Mouse (Mus musculus) forebrain, embryonic 12.5 days (tissue): ENCODE measurements at regions not wholly inside any gene's neighbourhood (a gene's known extent, or its start where the extent isn't known, plus 50 kb on each side); places are given as distances from the start of the nearest gene placed in this dataset.

Experiments used
- ATAC-seq: fragments of 200-750 bp; cut with Nextera tagmentation; 2 replicates; pipeline ENCODE4 v1.8.0; 2017; ENCODE audit warnings: moderate TSS enrichment; ENCODE audit not compliant: low FRiP score
- H3K27ac ChIP-seq: fragments of 300-500 bp; sonication (generic); 2 replicates; pipeline ENCODE4 v1.5.1; 2016; ENCODE audit warnings: mild to moderate bottlenecking
- H3K27me3 ChIP-seq: fragments of 300-500 bp; sonication (generic); 2 replicates; pipeline ENCODE4 v1.6.1; 2016; ENCODE audit warnings: mild to moderate bottlenecking
- H3K36me3 ChIP-seq: fragments of 300-500 bp; sonication (generic); replicated peaks from 2 replicates; pipeline ENCODE4 v1.6.1; 2016; ENCODE audit warnings: mild to moderate bottlenecking
- H3K4me1 ChIP-seq: fragments of 300-500 bp; sonication (generic); 2 replicates; pipeline ENCODE4 v1.6.1; 2016
- H3K4me2 ChIP-seq: fragments of 300-500 bp; sonication (generic); 2 replicates; pipeline ENCODE4 v1.6.1; 2016; ENCODE audit warnings: mild to moderate bottlenecking, moderate library complexity
- H3K4me3 ChIP-seq: fragments of 300-500 bp; sonication (generic); replicated peaks from 2 replicates; pipeline ENCODE4 v1.5.1; 2016; ENCODE audit warnings: mild to moderate bottlenecking
- H3K9ac ChIP-seq: fragments of 300-500 bp; sonication (generic); 2 replicates; pipeline ENCODE4 v1.6.1; 2016; ENCODE audit warnings: mild to moderate bottlenecking
- H3K9me3 ChIP-seq: fragments of 300-500 bp; sonication (generic); 2 replicates; pipeline ENCODE4 v1.6.1; 2016
- WGBS: fragments of 180-500 bp; shearing (Covaris S2); methylation state at CpG from one replicate; pipeline ENCODE4 v1.1.7; 2016; 5-methylcytosine and 5-hydroxymethylcytosine counted together

DNA sequence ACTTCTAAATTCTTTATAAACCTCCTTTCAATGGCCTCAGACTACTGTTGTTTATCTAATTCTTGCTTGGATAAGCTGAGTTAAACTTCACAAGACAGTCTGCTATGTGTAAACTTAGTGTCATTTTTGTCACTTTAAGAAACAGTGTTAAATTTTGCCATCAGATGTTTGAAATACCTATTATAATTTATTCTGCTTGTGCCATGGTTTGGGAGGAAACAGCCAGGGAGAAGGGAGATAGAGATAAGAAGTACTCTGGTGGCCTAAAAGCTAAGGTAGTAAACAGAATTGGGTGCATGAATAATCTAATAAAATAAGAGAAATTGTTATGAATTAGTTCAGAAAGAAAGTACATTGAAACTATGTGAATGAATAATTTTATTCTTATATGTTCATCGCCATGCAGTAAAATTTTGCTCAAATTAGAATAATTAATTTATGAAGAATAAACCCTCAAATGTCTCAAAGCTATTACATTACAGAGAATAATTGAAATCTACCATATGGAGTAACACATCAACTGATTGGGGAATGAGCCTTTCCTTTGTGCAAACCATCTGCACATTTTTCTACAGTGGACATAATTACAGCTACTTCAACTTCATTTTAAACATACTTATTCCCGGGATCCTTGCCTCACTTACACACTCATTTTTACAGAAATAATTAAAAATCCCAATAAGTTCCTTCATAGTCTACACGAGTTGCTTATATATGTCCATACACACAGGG, 982.3 kb downstream of the Fam181b start:
- no peaks in the 10 kb centered on the region for H3K36me3 ChIP-seq
- no peaks in the 10 kb centered on the region for H3K27me3 ChIP-seq
- ATAC-seq = no peak
- 79% methylated on average over 3 of the region's 3 CpGs for WGBS
- no peak overlapping the region for H3K27ac ChIP-seq
- no peak overlapping the region for H3K4me2 ChIP-seq
- H3K4me1 ChIP-seq = no peaks in the 10 kb centered on the region
- no peak overlapping the region for H3K9ac ChIP-seq
- H3K4me3 ChIP-seq = no peak overlapping the region
- no peaks in the 10 kb centered on the region for H3K9me3 ChIP-seq
